ENCODE assay signal across 8 mouse cellular contexts in the genomic region with DNA sequence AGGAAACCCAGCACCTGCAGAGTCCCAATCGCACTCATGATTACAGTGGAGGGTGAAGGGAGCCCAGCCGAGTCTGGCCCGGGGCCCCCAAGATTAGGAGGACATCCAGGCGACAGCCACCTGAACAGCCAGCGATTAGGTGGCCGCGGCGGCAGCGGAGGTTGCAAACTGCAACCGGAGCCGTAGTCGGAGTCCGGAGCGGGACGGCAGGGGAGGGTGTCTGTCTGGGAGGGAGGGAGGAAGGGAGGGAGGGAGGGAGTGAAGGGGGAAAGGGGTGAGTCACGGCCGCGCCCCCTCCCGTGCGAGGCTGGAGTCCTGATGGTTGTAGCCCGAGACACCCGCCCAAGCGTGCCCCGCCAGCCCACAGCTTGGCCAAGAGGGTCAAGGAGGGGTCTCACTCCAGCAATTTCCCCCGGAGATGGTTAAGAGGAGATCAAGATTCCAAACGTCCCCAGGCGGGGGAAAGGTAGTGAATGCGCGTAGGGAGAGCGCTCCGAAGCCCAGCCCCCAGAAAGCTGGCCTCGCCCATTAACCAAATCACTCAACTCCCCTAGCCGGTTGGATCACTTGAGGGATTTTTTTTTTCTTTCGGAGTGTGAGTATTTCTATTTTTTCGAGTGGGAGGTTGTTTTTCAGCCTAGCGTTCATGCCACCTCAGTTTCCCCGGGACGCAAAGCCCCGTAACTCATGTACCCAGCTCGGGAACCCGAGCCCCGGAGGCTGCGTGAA. TPM values are rescaled to one million over a fixed set of nuclear protein-coding genes. Genes with fewer than 3 reads are reported as not detected.
A peak's percentile ranks its signal among the peaks of the same experiment; 100 is the strongest.
DNase-seq lines count a peak whose midpoint lies in the region; ATAC-seq and TF ChIP-seq lines count a peak whose summit lies in the region.

A gene (minus strand): TSS at position 189 of the 729 bp plus-strand sequence.

- H3K36me3 ChIP-seq in heart, embryonic 15.5 days: no peaks in the 10 kb centered on the region
- H3K36me3 ChIP-seq in kidney, postnatal 0 days (ENCODE audit: insufficient read depth, low read length): no peaks in the 10 kb centered on the region

- peaks cover 25% of the 10 kb centered on the region for H3K27me3 ChIP-seq in heart, embryonic 15.5 days
- no peaks in the 10 kb centered on the region for H3K27me3 ChIP-seq in kidney, postnatal 0 days (ENCODE audit: insufficient read depth, low read length)

- H3K27ac ChIP-seq in heart, embryonic 15.5 days: peak within 1 kb of the TSS; percentile 35; the same call in 1 of the 2 replicates
- peak within 1 kb of the TSS; percentile 95 for H3K27ac ChIP-seq in kidney, postnatal 0 days

- H3K9me3 ChIP-seq in heart, embryonic 15.5 days (replicated peaks): no peaks in the 10 kb centered on the region
- H3K9me3 ChIP-seq in kidney, postnatal 0 days (replicated peaks; ENCODE audit: low read length): no peaks in the 10 kb centered on the region

- H3K4me3 ChIP-seq in heart, embryonic 15.5 days: peak within 1 kb of the TSS; percentile 67
- peak within 1 kb of the TSS; percentile 71 for H3K4me3 ChIP-seq in kidney, postnatal 0 days (replicated peaks; ENCODE audit: low read depth, low read length)

- peak; percentile 80 for DNase-seq in A20 (ENCODE audit: low read depth, low spot score)
- DNase-seq in Muller cell, postnatal 12 days (ENCODE audit: inconsistent ontology term): peak; percentile 86
- peak; percentile 70 for DNase-seq in embryo, embryonic 9.5 days (ENCODE audit: extremely low spot score)
- peak; percentile 63 for DNase-seq in kidney, postnatal 0 days (ENCODE audit: low spot score)
- DNase-seq in lung, postnatal 36 days: peak; percentile 82
- DNase-seq in retina, postnatal 1 day: peak; percentile 50

- peak within 1 kb of the TSS; percentile 49 for H3K9ac ChIP-seq in heart, embryonic 15.5 days
- H3K9ac ChIP-seq in kidney, postnatal 0 days (ENCODE audit: low read depth, low read length): peak within 1 kb of the TSS; percentile 65

- peaks cover 15% of the 10 kb centered on the region for H3K4me1 ChIP-seq in heart, embryonic 15.5 days (replicated peaks)
- 0 out of 2 replicates have a peak, but pooled peaks cover 3% of the 10 kb centered on the region for H3K4me1 ChIP-seq in kidney, postnatal 0 days (replicated peaks; ENCODE audit: insufficient read depth, low read length)

- H3K4me2 ChIP-seq in heart, embryonic 15.5 days: peak within 1 kb of the TSS; percentile 99
- H3K4me2 ChIP-seq in kidney, postnatal 0 days (ENCODE audit: low read length): peak within 1 kb of the TSS; percentile 99

- ATAC-seq in heart, embryonic 15.5 days (replicated peaks; ENCODE audit: insufficient number of reproducible peaks, insufficient read depth, low FRiP score, low read depth): peak; percentile 33; the same call in 1 of the 2 replicates
- ATAC-seq in kidney, postnatal 0 days (replicated peaks; ENCODE audit: low FRiP score, low read depth): peak; percentile 73
- no peak; the same call in 1 of the 2 replicates for ATAC-seq in monocyte, adult 5-6 weeks (replicated peaks; ENCODE audit: insufficient number of reproducible peaks, low FRiP score, low TSS enrichment, poor library complexity, severe bottlenecking)

- under 1% methylated on average over 43 of the region's 43 CpGs for WGBS in heart, embryonic 15.5 days
- WGBS in kidney, postnatal 0 days: under 1% methylated on average over 43 of the region's 43 CpGs

- no peak for TF ChIP-seq CTCF in kidney, postnatal 0 days (IDR thresholded peaks at IDR 0.05; ENCODE audit: low read depth)

RNA-seq across cellular contexts. Expression of the gene that starts here (rescaled TPM):
- 3.4 and 5.0 TPM in 2 replicates for polyA plus RNA-seq in heart, embryonic 15.5 days (2015; fragmentation: Nextera tagmentation; extraction: Ambion mirVana)
- polyA plus RNA-seq in kidney, postnatal 0 days (2015; fragmentation: Nextera tagmentation; extraction: Ambion mirVana): 9.6 and 10.2 TPM in 2 replicates
- 1.4 to 3.3 TPM (median 2.8 TPM) in 3 replicates for total RNA-seq in monocyte, adult 5-6 weeks (2017)
